Mouse (Mus musculus) megakaryocyte progenitor cell, adult 5-6 weeks (primary cell): ENCODE data around the gene Psg19. TPM values are rescaled to one million over a fixed set of nuclear protein-coding genes. Genes with fewer than 3 reads are reported as not detected.
"Not testable (repeated sequence)": the region's sequence is repeated elsewhere in the genome, so short reads cannot be mapped to it uniquely, and the experiment has no call there.

ENCODE experiments used
- ATAC-seq: replicated peaks from 2 replicates; pipeline ENCODE4 v1.8.0; 2016; ENCODE audit warnings: mild to moderate bottlenecking, moderate TSS enrichment, inconsistent platforms; ENCODE audit not compliant: poor library complexity
- total RNA-seq, 2 experiments: library from RNA; stranded (forward) in 1 of 2; stranded (reverse) in 1 of 2; fragments of 157-497, 149-512 nt in 1 of 2; fragments of 200-1000 nt in 1 of 2; gene quantifications; 2 replicates each; pipeline versions ENCODE4 v1.2.3 to v1.2.4; 2015 to 2017

Psg19 gene
- total RNA-seq, 2 experiments from 2014 or later = not detected

- not testable (repeated sequence) for ATAC-seq
These were observed 50.9 kb downstream of the Psg19 start for GRCm38 (mm10) chr7:18747420-18747819.

- no peak for ATAC-seq
These were observed 52.0 kb downstream of the Psg19 start for GRCm38 (mm10) chr7:18746189-18746860.

Other genes with a start within 250 kb of the Psg19 start
- not detected in 2 replicates for gene Psg27, start 231.2 kb downstream of the Psg19 start, total RNA-seq (2015)
- gene Psg27, start 231.2 kb downstream of the Psg19 start, total RNA-seq (2017) = not detected in 2 replicates
- not detected in 2 replicates for gene Psg23, start 182.0 kb downstream of the Psg19 start, total RNA-seq (2015)
- gene Psg23, start 182.0 kb downstream of the Psg19 start, total RNA-seq (2017) = not detected in 2 replicates
- gene Psg21, start 141.8 kb downstream of the Psg19 start, total RNA-seq (2015) = not detected in 2 replicates
- not detected in 2 replicates for gene Psg21, start 141.8 kb downstream of the Psg19 start, total RNA-seq (2017)
- gene Psg20, start 112.3 kb downstream of the Psg19 start, total RNA-seq (2015) = not detected in 2 replicates
- gene Psg20, start 112.3 kb downstream of the Psg19 start, total RNA-seq (2017) = not detected in 2 replicates
- gene Psg22, start 80.4 kb downstream of the Psg19 start, total RNA-seq (2015) = not detected in 2 replicates
- gene Psg22, start 80.4 kb downstream of the Psg19 start, total RNA-seq (2017) = not detected in 2 replicates
- not detected in 2 replicates for gene Psg17, start 23.1 kb upstream of the Psg19 start, total RNA-seq (2015)
- not detected in 2 replicates for gene Psg17, start 23.1 kb upstream of the Psg19 start, total RNA-seq (2017)
- gene Mill2, start 41.4 kb upstream of the Psg19 start, total RNA-seq (2015) = 0.15 and 0.44 TPM in 2 replicates
- gene Mill2, start 41.4 kb upstream of the Psg19 start, total RNA-seq (2017) = 0.75 TPM in 1 of 2 replicates, not detected in the other
- gene Pglyrp1, start 72.8 kb upstream of the Psg19 start, total RNA-seq (2015) = 264 and 265 TPM in 2 replicates
- gene Pglyrp1, start 72.8 kb upstream of the Psg19 start, total RNA-seq (2017) = 31.3 and 35.6 TPM in 2 replicates
- 11.9 and 14.1 TPM in 2 replicates for gene Ccdc61, start 111.9 kb upstream of the Psg19 start, total RNA-seq (2015)
- 11.3 and 17.0 TPM in 2 replicates for gene Ccdc61, start 111.9 kb upstream of the Psg19 start, total RNA-seq (2017)
- not detected in 2 replicates for gene Nova2, start 127.4 kb upstream of the Psg19 start, total RNA-seq (2015)
- not detected in 2 replicates for gene Nova2, start 127.4 kb upstream of the Psg19 start, total RNA-seq (2017)
- not detected in 2 replicates for gene Nanos2, start 188.9 kb upstream of the Psg19 start, total RNA-seq (2015)
- gene Nanos2, start 188.9 kb upstream of the Psg19 start, total RNA-seq (2017) = not detected in 2 replicates
- gene Mypop, start 192.7 kb upstream of the Psg19 start, total RNA-seq (2015) = 0.17 TPM in 1 of 2 replicates, not detected in the other
- gene Mypop, start 192.7 kb upstream of the Psg19 start, total RNA-seq (2017) = not detected in 2 replicates
- 16.4 and 16.8 TPM in 2 replicates for gene Irf2bp1, start 205.5 kb upstream of the Psg19 start, total RNA-seq (2015)
- gene Irf2bp1, start 205.5 kb upstream of the Psg19 start, total RNA-seq (2017) = 12.5 and 13.1 TPM in 2 replicates
- gene Foxa3, start 225.0 kb upstream of the Psg19 start, total RNA-seq (2015) = not detected in 2 replicates
- gene Foxa3, start 225.0 kb upstream of the Psg19 start, total RNA-seq (2017) = not detected in 2 replicates
- 58.1 and 74.7 TPM in 2 replicates for gene Sympk, start 225.9 kb upstream of the Psg19 start, total RNA-seq (2015)
- 44.9 and 48.6 TPM in 2 replicates for gene Sympk, start 225.9 kb upstream of the Psg19 start, total RNA-seq (2017)